Mouse (Mus musculus): ENCODE data around the gene Stac3. TPM values are rescaled to one million over a fixed set of nuclear protein-coding genes. Genes with fewer than 3 reads are reported as not detected.
A peak's percentile ranks its signal among the peaks of the same experiment; 100 is the strongest.

Stac3 gene
- polyA plus RNA-seq, 1 experiment: 5.8 TPM

DNA sequence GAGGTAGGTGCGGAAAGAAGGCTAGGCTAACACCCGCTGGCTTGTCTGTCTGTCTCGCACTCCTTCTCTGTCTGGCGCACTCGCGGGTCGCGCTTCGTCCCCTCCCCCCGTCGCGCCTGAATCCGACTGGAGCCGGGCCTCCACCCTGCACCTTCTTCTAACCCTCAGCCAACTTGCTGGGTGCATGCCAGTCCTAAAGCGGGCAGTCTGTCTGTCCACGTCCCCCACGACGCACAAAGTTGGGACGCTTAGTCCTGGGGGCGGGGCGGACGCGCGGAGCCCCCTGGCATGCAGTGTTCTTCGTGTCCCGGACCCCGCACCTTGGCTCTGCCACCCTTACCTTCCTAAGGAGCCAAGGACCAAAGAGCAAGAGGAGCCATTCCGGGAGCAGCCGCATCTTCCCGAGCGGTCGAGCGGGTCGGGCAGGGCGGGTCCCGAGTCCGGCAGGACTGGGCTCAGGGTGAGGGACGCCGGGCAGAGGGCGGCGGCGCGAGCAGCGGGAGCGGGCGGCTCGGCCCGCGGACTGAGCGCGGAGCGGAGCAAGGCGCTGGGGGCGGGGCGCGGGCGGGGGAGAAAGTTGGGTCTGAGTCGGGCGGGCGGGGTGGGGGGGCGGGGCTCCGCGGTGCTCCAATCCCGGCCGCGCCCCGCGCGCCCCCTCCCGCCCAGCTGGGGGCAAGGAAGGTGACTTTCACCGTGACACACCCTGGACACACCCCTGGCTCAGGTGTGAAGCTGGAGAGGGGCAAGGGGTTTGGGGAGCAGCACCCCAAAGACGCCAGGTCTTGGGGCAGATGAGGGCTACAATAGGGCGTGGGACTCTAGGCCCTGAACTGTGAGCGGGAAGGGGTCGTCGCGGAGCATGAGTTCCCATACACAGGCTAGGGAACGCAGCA is 32.8 kb downstream of the Stac3 start, which contains the start of gene Nxph4:
TSS of gene Nxph4 (minus strand) at position 524 of the 893 bp plus-strand sequence.
- whole genome bisulfite sequencing: under 1% methylated on average over 61 of the region's 78 CpGs
- DNase-seq: no peak
- Histone ChIP-seq H3K4me3 (replicated peaks; ENCODE audit: extremely low read depth, low read depth, low read length) (no peak within 1 kb of the TSS), H3K4me1 (ENCODE audit: control insufficient read depth, insufficient read depth, low read length) (peaks cover 7% of the 10 kb centered on the region)
- TF ChIP-seq POLR2A (IDR thresholded peaks at IDR 0.05; ENCODE audit: borderline replicate concordance, extremely low read depth, low read depth, low read length) (no peak), CTCF (IDR thresholded peaks at IDR 0.05; ENCODE audit: insufficient read depth, low read length) (no peak)

DNA sequence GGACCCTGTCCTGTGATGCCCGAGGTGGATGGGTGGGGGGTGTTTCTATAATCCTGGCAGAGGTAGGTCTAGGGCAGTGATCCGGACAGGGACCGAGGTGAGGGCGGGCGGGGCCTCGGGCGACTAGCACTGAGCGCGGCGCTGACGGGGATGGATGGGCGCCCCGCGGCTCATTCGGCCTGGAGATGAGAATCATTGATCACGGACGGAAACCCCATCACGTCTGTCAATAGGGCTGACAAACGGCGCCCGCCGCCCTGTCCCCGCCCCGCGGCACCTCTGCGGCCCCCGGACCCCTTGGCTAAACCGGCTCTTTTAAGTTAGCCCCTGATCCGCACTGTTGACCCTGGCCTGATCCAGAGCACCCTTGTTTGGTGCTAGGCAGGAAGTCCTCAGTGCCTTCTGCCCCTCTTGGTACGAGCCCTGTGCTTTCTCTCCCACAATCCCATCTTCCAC is 33.5 kb downstream of the Stac3 start:
- TF ChIP-seq POLR2A (IDR thresholded peaks at IDR 0.05; ENCODE audit: borderline replicate concordance, extremely low read depth, low read depth, low read length) (no peak), CTCF (IDR thresholded peaks at IDR 0.05; ENCODE audit: insufficient read depth, low read length) (no peak)
- Histone ChIP-seq H3K4me1 (ENCODE audit: control insufficient read depth, insufficient read depth, low read length) (peaks cover 7% of the 10 kb centered on the region), H3K4me3 (replicated peaks; ENCODE audit: extremely low read depth, low read depth, low read length) (no peak overlapping the region)
- DNase-seq: no peak
- WGBS: 1% methylated on average over 29 of the region's 30 CpGs

DNA sequence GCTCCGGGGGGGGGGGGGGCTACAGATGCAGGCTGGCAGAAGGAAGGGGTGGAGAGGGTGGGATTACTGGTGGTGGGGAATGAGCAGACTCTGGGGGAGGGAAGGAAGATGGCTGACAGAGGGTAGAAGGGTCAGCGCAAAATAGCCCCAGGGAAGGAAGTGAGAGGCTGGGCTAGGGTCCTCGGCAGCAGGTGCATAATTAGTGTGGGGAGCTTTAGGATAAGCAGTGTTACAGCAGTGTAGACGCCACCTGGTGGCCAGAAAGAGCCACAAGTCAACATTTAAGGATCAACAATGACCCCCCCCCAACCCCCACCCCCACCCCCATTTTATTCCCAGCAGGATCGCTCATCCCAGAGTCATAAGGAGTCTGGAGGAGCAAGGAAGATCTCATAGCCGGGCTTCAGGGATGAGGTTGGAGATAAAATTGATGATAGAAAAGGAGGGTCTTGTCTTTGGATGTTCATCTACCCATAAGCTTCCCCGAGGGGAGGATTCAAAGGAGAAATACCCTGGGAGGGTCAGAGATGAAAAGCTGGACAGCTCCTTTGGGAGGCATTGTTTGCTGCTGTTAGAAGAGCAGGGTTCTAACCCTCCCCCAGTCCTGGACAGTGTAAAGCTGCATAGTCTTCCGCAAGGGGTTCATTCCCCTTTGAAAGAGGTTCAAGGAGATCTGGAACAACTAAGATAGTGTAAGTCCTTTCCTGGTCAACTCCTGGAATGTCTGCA is 35.3 kb downstream of the Stac3 start:
- TF ChIP-seq CTCF (IDR thresholded peaks at IDR 0.05; ENCODE audit: insufficient read depth, low read length) (peak; percentile 23; the same call in 1 of the 2 replicates), POLR2A (IDR thresholded peaks at IDR 0.05; ENCODE audit: borderline replicate concordance, extremely low read depth, low read depth, low read length) (no peak)
- DNase-seq: no peak
- H3K4me3 ChIP-seq (replicated peaks; ENCODE audit: extremely low read depth, low read depth, low read length): no peak overlapping the region
- H3K4me1 ChIP-seq (ENCODE audit: control insufficient read depth, insufficient read depth, low read length): peaks cover 7% of the 10 kb centered on the region
- 17% methylated on average over 8 of the region's 8 CpGs for WGBS

DNA sequence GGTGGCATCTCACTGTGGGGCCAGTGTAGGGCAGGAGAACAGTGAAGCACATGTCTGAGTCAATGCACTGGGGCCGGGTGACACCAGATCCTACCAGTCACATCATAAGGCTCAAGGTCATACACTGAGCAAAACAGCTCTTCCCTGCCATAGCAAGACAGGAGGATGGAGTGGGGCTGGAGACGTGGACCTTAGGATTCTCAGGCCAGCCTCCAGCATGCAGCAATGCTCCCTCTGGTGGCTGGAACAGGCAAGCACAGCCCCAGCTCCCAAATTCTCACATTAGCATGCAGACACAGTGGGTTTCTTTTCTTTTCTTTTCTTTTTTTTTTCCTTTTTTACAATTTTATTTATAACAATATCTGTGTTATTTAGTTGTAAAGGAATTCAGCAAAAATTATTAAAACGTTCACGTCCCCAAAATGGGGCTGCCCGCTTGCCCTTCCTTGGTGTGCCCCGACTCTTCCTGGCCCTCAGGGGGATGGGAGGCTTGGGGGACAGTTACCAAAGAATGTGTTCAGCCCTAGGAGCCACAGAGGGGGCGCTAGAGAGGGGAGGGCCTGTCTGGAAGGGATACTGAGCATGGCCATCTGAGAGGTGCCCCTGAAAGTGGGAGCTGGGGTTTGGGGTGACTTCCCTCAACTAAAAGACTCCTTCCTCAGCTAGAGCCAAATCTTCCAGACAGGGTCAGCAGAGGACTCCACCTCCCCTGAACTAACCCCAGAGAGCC is 36.5 kb downstream of the Stac3 start:
- Histone ChIP-seq H3K4me3 (replicated peaks; ENCODE audit: extremely low read depth, low read depth, low read length) (no peak overlapping the region), H3K4me1 (ENCODE audit: control insufficient read depth, insufficient read depth, low read length) (peaks cover 7% of the 10 kb centered on the region)
- 27% methylated on average over 7 of the region's 7 CpGs for WGBS
- peak; percentile 74 for DNase-seq
- TF ChIP-seq CTCF (IDR thresholded peaks at IDR 0.05; ENCODE audit: insufficient read depth, low read length) (peak; percentile 98), POLR2A (IDR thresholded peaks at IDR 0.05; ENCODE audit: borderline replicate concordance, extremely low read depth, low read depth, low read length) (no peak; the same call in 1 of the 2 replicates)

DNA sequence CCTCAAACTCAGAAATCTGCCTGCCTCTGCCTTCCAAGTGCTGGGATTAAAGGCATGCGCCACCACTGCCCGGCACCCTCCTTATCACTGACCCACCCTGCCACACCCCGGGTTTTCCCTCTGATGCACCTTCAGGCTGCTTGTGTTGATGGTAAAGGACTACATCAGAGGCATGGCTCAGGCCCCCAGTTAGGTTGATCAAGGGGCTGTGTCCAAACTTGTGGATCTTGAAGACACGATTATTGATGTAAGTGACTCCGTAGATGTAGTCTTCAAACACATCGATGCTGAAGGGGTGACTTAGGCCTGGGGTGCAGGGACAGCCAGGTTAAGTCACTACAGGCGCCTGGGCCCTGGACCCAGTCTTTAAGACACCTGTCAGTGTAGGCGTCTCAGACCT is 40.0 kb downstream of the Stac3 start:
- DNase-seq: no peak
- WGBS: 91% methylated on average over 8 of the region's 8 CpGs
- TF ChIP-seq POLR2A (IDR thresholded peaks at IDR 0.05; ENCODE audit: borderline replicate concordance, extremely low read depth, low read depth, low read length) (no peak), CTCF (IDR thresholded peaks at IDR 0.05; ENCODE audit: insufficient read depth, low read length) (no peak)
- H3K4me3 ChIP-seq (replicated peaks; ENCODE audit: extremely low read depth, low read depth, low read length): no peak overlapping the region
- H3K4me1 ChIP-seq (ENCODE audit: control insufficient read depth, insufficient read depth, low read length): no peaks in the 10 kb centered on the region

DNA sequence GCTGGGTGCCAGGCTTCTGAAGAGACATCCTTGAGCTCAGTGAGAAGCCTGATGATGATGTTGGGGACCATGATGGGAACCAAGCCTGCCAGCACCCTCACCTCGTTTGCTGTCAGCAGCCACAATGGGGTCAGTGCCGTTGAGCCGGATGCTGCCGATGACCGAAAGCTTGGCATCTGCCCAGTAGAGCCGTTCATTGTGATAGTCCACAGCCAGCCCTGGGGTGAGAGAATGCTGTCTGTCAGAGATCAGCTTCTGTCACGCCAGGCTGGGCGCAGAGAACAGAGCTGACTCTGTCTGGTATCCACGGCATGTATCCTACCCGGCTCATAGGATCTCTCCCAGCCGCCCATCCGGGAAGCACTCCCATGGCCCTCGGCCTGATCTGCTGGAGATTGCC is 40.6 kb downstream of the Stac3 start:
- no peak for DNase-seq
- Histone ChIP-seq H3K4me1 (ENCODE audit: control insufficient read depth, insufficient read depth, low read length) (no peaks in the 10 kb centered on the region), H3K4me3 (replicated peaks; ENCODE audit: extremely low read depth, low read depth, low read length) (no peak overlapping the region)
- 69% methylated on average over 13 of the region's 13 CpGs for WGBS
- no peak for TF ChIP-seq CTCF (IDR thresholded peaks at IDR 0.05; ENCODE audit: insufficient read depth, low read length)
- no peak for TF ChIP-seq POLR2A (IDR thresholded peaks at IDR 0.05; ENCODE audit: borderline replicate concordance, extremely low read depth, low read depth, low read length)

DNA sequence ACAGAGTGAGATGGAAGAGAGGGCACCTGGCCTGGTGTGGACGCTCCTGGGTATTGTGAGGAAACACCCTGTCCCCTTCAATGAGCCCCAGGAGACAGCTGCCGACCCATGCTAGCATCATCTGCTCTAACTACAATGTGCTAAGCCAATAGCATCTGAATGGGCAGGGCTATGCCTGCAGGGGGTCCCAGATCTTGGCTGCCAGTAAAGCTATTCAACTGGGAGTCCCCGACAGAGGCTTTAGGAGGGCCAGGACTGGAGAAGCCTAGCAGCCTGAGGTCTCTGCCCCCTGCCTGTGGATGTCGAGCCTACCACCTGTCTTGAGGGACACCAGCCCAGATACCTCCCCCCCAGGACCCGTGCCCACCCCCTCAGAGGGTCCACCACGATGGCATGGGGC is 41.2 kb downstream of the Stac3 start:
- Histone ChIP-seq H3K4me1 (ENCODE audit: control insufficient read depth, insufficient read depth, low read length) (no peaks in the 10 kb centered on the region), H3K4me3 (replicated peaks; ENCODE audit: extremely low read depth, low read depth, low read length) (no peak overlapping the region)
- no peak for DNase-seq
- no peak for TF ChIP-seq POLR2A (IDR thresholded peaks at IDR 0.05; ENCODE audit: borderline replicate concordance, extremely low read depth, low read depth, low read length)
- TF ChIP-seq CTCF (IDR thresholded peaks at IDR 0.05; ENCODE audit: insufficient read depth, low read length): no peak
- 68% methylated on average over 6 of the region's 6 CpGs for WGBS

DNA sequence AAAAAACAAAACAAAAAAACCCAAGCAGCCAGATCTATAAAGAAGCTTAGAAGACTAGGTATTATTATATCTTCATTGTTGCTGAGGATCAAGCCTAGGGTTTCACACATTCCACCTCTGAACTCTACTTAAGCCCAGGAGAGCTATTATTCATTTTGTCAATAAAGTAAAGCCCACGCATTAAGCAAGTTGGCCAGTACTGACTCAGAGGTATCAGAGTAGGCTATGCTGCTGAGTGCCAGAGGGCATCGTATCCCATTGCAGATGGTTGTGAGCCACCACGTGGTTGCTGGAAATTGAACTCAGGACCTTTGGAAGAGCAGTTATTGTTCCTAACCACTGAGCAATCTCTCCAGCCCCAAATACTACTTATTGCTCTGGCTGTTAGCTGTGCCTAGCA is 42.4 kb downstream of the Stac3 start:
- Histone ChIP-seq H3K4me1 (ENCODE audit: control insufficient read depth, insufficient read depth, low read length) (no peaks in the 10 kb centered on the region), H3K4me3 (replicated peaks; ENCODE audit: extremely low read depth, low read depth, low read length) (no peak overlapping the region)
- WGBS: 73% methylated on average over 3 of the region's 3 CpGs
- no peak for TF ChIP-seq CTCF (IDR thresholded peaks at IDR 0.05; ENCODE audit: insufficient read depth, low read length)
- no peak for TF ChIP-seq POLR2A (IDR thresholded peaks at IDR 0.05; ENCODE audit: borderline replicate concordance, extremely low read depth, low read depth, low read length)
- DNase-seq: no peak

DNA sequence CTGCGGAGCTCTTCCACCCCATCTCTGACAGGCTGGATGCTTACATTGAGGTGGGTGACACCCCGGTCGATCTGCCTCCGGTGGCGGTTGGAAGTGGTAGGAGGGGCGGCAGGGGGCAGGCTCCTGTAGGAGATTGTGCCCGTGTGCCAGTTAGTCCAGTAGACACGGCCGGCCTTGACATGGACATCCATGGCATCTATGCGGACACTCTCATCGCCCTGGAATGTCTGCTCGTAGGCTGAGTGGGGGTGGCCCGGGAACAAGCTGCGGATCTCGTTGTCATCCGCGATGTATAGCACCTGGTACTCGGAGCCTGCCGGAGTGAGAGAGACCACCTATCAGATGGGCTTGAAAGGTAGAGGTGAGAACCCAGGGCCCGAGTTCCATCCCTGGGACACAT is 42.9 kb downstream of the Stac3 start:
- TF ChIP-seq CTCF (IDR thresholded peaks at IDR 0.05; ENCODE audit: insufficient read depth, low read length): no peak
- WGBS: 85% methylated on average over 20 of the region's 20 CpGs
- Histone ChIP-seq H3K4me3 (replicated peaks; ENCODE audit: extremely low read depth, low read depth, low read length) (no peak overlapping the region), H3K4me1 (ENCODE audit: control insufficient read depth, insufficient read depth, low read length) (no peaks in the 10 kb centered on the region)
- no peak for DNase-seq

Data from lung, adult 2 months (tissue).